Mouse (Mus musculus): Measurements from ENCODE around the gene Ppard.

- TF ChIP-seq CTCF (IDR thresholded peaks at IDR 0.05; ENCODE audit: low read depth) (no peak), EP300 (IDR thresholded peaks at IDR 0.05; ENCODE audit: low read depth) (no peak)
Observed at GRCm38 (mm10) chr17:28317091-28317490, 84.6 kb downstream of the Ppard start.
